In genomic region chr5:52189664-52190365, GRCm38 (mm10) we compare ENCODE assay signal across 8 mouse cellular contexts. TPM values are rescaled to one million over a fixed set of nuclear protein-coding genes. Genes with fewer than 3 reads are reported as not detected.
DNase-seq lines count a peak whose midpoint lies in the region; ATAC-seq lines count a peak whose summit lies in the region.

No protein-coding gene starts in this region.

- peak overlapping the region; percentile 94 for H3K27ac ChIP-seq in heart, embryonic 13.5 days (replicated peaks)

- ATAC-seq in erythroid progenitor cell, adult 5-6 weeks (replicated peaks; ENCODE audit: low FRiP score, poor library complexity, severe bottlenecking), result peak; percentile 36
- ATAC-seq in heart, embryonic 13.5 days (ENCODE audit: extremely low read depth, insufficient number of reproducible peaks, low FRiP score, low TSS enrichment), result peak; percentile 61

- under 1% methylated on average over 60 of the region's 63 CpGs for WGBS in heart, embryonic 13.5 days

- H3K4me3 ChIP-seq in heart, embryonic 13.5 days, result peak overlapping the region; percentile 99

- no peaks in the 10 kb centered on the region for H3K9me3 ChIP-seq in heart, embryonic 13.5 days

- no peaks in the 10 kb centered on the region for H3K36me3 ChIP-seq in heart, embryonic 13.5 days

- H3K27me3 ChIP-seq in heart, embryonic 13.5 days (replicated peaks), result no peaks in the 10 kb centered on the region

- peak; percentile 41 for DNase-seq in ES-CJ7 (ENCODE audit: low read depth, low spot score)
- peak; percentile 79 for DNase-seq in adrenal gland, postnatal 14 days
- DNase-seq in kidney, postnatal 36 days, result peak; percentile 60 to 68
- DNase-seq in lung, postnatal 4 days, result peak; percentile 73 to 75
- peak; percentile 25 for DNase-seq in retina, postnatal 7 days (ENCODE audit: low read depth, low spot score)
- DNase-seq in yolk sac, embryonic 10.5 days (ENCODE audit: low spot score), result peak; percentile 64

- H3K9ac ChIP-seq in heart, embryonic 13.5 days, result peak overlapping the region; percentile 100

- H3K4me1 ChIP-seq in heart, embryonic 13.5 days, result peaks cover 47% of the 10 kb centered on the region

- H3K4me2 ChIP-seq in heart, embryonic 13.5 days, result peak overlapping the region; percentile 88

RNA-seq across cellular contexts. Expression of gene Dhx15, which starts 0.5 kb away (rescaled TPM):
- total RNA-seq in adrenal gland, postnatal 14 days (2021), result 116 and 121 TPM in 2 replicates
- total RNA-seq in erythroid progenitor cell, adult 5-6 weeks (2015; ENCODE audit: low replicate concordance), result 141 and 156 TPM in 2 replicates
- 160 and 221 TPM in 2 replicates for total RNA-seq in erythroid progenitor cell, adult 5-6 weeks (2017; ENCODE audit: low replicate concordance)
- polyA plus RNA-seq in heart, embryonic 13.5 days (2015; fragmentation: Nextera tagmentation; extraction: Ambion mirVana), result 85.1 and 90.3 TPM in 2 replicates

Comparison
In these comparisons a context has a peak if more than half of its experiments do, and no peak if none do; other contexts are left out.
1. Peak in every context shown above with its lines: DNase-seq, ATAC-seq, H3K4me3 ChIP-seq and H3K27ac ChIP-seq.
2. DNase-seq: peak in every context shown above with its lines; median percentile 79 in adrenal gland, postnatal 14 days; 74 in lung, postnatal 4 days; 64 in kidney, postnatal 36 days; 64 in yolk sac, embryonic 10.5 days; 41 in ES-CJ7; 25 in retina, postnatal 7 days.